Mouse (Mus musculus): ENCODE data around the gene Uox.

Uox gene

GRCm38 (mm10) chr3:146621966-146622365, 51.7 kb downstream of the Uox start:
- peak; percentile 62 for ATAC-seq (ENCODE audit: low TSS enrichment)

GRCm38 (mm10) chr3:146625766-146626165, 55.5 kb downstream of the Uox start:
- peak; percentile 56 for ATAC-seq (ENCODE audit: low TSS enrichment)

GRCm38 (mm10) chr3:146628227-146628982, 58.2 kb downstream of the Uox start:
- 0 out of 2 replicates have a peak, but pooled peaks have one; percentile 4 for ATAC-seq (ENCODE audit: low TSS enrichment)

- ATAC-seq (ENCODE audit: low TSS enrichment), result no peak
Measured at GRCm38 (mm10) chr3:146632506-146632905, 62.3 kb downstream of the Uox start.

- ATAC-seq (ENCODE audit: low TSS enrichment), result 0 out of 2 replicates have a peak, but pooled peaks have one; percentile 27
Measured at GRCm38 (mm10) chr3:146641818-146642427, 71.7 kb downstream of the Uox start.

GRCm38 (mm10) chr3:146649311-146649894, 79.2 kb downstream of the Uox start:
- ATAC-seq (ENCODE audit: low TSS enrichment), result no peak

- no peak for ATAC-seq (ENCODE audit: low TSS enrichment)
Measured at GRCm38 (mm10) chr3:146650716-146651115, 80.5 kb downstream of the Uox start.

- ATAC-seq (ENCODE audit: low TSS enrichment), result no peak
Measured at GRCm38 (mm10) chr3:146651217-146651616, 81.0 kb downstream of the Uox start, which contains the start of gene 4930503B20Rik. TSS of gene 4930503B20Rik (minus strand) at chr3:146651317.

GRCm38 (mm10) chr3:146652431-146652830, 82.2 kb downstream of the Uox start:
- no peak for ATAC-seq (ENCODE audit: low TSS enrichment)

GRCm38 (mm10) chr3:146653692-146654091, 83.5 kb downstream of the Uox start:
- no peak for ATAC-seq (ENCODE audit: low TSS enrichment)

GRCm38 (mm10) chr3:146655111-146655577, 84.9 kb downstream of the Uox start:
- ATAC-seq (ENCODE audit: low TSS enrichment), result no peak

- ATAC-seq (ENCODE audit: low TSS enrichment), result no peak
Measured at GRCm38 (mm10) chr3:146657433-146657832, 87.2 kb downstream of the Uox start.

- ATAC-seq (ENCODE audit: low TSS enrichment), result no peak; the same call in 1 of the 2 replicates
Measured at GRCm38 (mm10) chr3:146658061-146658639, 87.9 kb downstream of the Uox start.

GRCm38 (mm10) chr3:146659321-146659720, 89.1 kb downstream of the Uox start:
- no peak for ATAC-seq (ENCODE audit: low TSS enrichment)

- ATAC-seq (ENCODE audit: low TSS enrichment), result peak; percentile 44
Measured at GRCm38 (mm10) chr3:146661001-146661400, 90.8 kb downstream of the Uox start.

- no peak for ATAC-seq (ENCODE audit: low TSS enrichment)
Measured at GRCm38 (mm10) chr3:146661907-146662306, 91.7 kb downstream of the Uox start.

- no peak for ATAC-seq (ENCODE audit: low TSS enrichment)
Measured at GRCm38 (mm10) chr3:146671121-146671520, 100.9 kb downstream of the Uox start.

- no peak for ATAC-seq (ENCODE audit: low TSS enrichment)
Measured at GRCm38 (mm10) chr3:146675101-146675500, 104.9 kb downstream of the Uox start.

GRCm38 (mm10) chr3:146676193-146676592, 106.0 kb downstream of the Uox start:
- no peak for ATAC-seq (ENCODE audit: low TSS enrichment)

GRCm38 (mm10) chr3:146679646-146680045, 109.4 kb downstream of the Uox start:
- no peak for ATAC-seq (ENCODE audit: low TSS enrichment)

GRCm38 (mm10) chr3:146680625-146681024, 110.4 kb downstream of the Uox start:
- no peak for ATAC-seq (ENCODE audit: low TSS enrichment)

GRCm38 (mm10) chr3:146681696-146682095, 111.5 kb downstream of the Uox start:
- ATAC-seq (ENCODE audit: low TSS enrichment), result no peak

Data from frontal cortex, adult (tissue).